Mouse (Mus musculus) ovary, postnatal 14 days (tissue): ENCODE results near the gene Kcnn3.

Experiments used
- DNase-seq: peaks from one replicate; pipeline ENCODE4 v3.0.0; 2022; ENCODE audit warnings: low spot score

The Kcnn3 gene

DNA sequence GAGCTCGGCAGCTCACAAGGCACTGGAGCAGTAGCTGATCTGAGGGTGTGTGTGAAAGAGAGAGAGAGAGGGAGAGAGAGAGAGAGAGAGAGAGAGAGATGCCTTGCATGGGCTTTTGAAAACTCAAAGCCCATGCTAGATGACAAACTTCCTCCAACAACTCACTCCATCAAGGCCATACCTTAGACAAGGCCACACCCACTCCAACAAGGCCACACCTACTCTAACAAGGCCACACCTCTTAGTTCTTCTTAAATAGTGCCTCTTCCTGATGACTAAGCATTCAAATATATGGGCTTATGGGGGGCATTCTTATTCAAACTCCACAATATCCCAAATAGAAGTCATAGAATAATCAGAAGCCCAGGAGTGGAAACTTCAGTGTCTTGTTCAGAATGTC is 49.1 kb downstream of the Kcnn3 start:
- DNase-seq = no peak

DNA sequence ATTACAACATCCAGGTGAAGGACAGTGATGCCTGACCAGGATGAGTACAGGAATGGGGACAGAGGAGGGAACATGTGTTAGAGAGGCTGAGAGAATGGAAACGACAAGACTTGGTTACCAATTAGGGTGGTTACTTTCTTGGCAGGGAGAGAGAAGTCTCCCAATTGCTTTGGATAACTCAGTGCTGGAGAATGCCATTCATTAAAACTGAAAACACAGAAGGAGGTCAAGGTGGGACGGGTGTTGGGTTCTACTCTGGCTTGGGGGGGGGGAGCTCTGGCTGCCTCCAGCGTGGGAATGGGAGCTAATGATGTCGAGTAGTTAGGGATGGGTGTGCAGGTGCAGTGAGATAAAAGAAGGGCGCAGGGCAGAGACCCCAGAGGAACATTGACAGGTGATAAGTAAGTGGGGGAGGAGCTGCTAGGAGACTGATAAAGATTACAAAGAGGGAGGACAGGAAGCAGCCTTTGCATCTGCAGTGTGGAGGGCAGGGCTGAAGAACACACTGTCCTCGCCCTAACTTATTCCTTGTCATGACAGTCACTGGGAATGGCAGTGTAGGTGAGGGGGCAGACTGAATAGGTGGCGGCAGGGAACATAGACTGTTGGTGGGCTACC is 49.9 kb downstream of the Kcnn3 start:
- DNase-seq = no peak

GRCm38 (mm10) chr3:89570362-89570761 is 50.4 kb downstream of the Kcnn3 start:
- DNase-seq = no peak

DNA sequence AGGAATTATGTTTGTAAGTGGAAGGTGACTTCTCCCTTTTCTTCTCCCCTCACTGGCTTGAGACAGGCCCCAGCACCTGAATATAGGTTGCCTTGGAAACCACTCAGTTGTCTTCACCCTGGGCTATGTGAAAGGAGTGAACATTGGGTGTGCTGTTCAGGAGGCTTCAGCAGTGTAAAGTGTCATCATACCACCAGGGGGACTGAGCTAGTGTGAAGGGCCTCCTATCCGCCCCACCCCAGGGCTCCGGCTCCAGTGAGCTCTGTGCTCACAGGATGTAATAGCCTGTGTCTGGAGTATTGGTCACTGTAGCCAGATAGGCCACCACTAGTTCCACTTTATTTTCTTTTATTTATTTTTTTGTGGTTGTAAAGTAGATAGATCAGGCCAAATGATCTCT is 54.3 kb downstream of the Kcnn3 start:
- no peak for DNase-seq

GRCm38 (mm10) chr3:89576381-89576780 is 56.4 kb downstream of the Kcnn3 start:
- DNase-seq = no peak

DNA sequence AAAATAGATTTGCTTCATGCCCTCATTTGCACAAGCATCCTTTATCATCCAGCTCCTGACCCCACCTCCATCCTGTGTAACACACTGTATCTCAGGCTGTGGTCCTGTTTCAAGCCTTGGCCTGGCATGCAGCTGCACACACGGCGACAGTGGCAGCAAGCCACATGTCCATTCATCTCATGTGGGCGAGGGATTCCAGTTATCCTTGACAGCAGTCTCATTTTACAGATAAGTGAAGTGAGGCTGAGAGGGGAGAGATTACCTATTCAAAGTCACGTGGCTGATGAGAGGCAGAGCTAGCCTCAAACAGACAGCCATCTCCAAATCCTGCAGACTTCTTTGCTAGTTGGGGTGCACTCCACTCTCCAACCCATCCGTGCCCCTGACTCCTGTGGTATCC is 57.2 kb downstream of the Kcnn3 start:
- no peak for DNase-seq

DNA sequence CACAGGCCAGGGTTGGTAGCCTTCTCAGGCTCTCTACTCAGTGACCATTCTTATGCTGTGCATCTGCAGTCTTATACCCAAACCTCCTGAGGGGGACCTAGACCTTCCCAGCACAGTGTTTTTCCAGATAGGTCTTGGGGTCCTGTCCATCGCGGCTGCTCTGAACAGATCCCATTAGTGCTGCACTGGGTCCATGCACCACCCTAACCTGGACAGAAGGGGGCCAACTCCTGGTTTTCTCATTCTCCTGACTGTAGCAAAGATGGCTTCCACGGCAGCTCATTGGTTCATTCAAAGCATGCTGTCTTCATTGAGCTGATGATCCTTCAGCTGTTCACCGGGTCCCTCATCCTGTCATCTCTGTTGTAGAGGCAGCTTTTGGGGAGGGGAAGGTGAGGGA is 58.1 kb downstream of the Kcnn3 start:
- DNase-seq = no peak

- no peak for DNase-seq
Observed at GRCm38 (mm10) chr3:89578803-89579202, 58.8 kb downstream of the Kcnn3 start.

GRCm38 (mm10) chr3:89584254-89584653 is 64.3 kb downstream of the Kcnn3 start:
- no peak for DNase-seq

- DNase-seq = no peak
Observed at GRCm38 (mm10) chr3:89588436-89588835, 68.5 kb downstream of the Kcnn3 start.

DNA sequence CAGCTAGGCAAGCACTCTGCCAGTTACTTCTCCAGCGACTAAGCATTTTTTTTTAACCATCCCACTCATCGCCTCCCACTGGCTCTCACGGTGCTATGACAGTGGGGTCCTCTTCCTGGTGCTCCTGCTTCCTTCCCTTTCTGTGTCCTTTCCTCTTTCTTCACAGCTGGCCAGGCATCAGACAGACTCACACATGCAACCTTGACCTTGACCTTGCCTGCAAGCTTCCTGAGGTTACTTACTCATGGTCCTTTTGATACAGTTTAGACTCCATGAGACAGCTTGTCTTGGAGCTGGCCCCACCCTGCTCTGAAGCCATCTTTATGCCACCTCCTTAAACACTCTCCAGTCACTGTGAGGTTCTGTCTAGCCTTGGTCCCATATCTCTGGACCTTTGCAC is 69.4 kb downstream of the Kcnn3 start:
- DNase-seq = no peak

- DNase-seq = no peak
Observed at GRCm38 (mm10) chr3:89590386-89590785, 70.4 kb downstream of the Kcnn3 start.

DNA sequence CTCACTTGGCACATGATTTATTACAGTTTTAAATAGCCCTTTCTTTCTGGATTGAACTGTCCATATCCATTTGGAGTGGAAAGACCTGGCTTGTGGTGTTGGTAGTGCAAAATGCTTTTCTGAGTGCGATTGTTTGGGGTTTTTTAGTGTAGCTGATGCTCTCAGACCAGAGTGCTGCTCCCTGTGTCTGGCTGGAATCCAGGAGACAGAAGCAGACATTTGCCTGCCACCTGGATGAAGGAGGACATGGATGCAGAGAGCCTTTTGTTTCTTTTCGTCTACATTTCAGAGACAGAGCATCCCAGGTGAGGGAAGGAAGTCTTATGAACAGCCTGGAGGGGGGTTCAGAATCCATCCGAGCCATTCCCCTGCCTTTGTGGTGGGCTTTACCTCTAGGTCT is 71.5 kb downstream of the Kcnn3 start:
- DNase-seq = no peak

- DNase-seq = no peak
Observed at GRCm38 (mm10) chr3:89592809-89593208, 72.8 kb downstream of the Kcnn3 start.

GRCm38 (mm10) chr3:89593524-89593923 is 73.6 kb downstream of the Kcnn3 start:
- DNase-seq = no peak

- no peak for DNase-seq
Observed at GRCm38 (mm10) chr3:89598361-89598760, 78.4 kb downstream of the Kcnn3 start.

DNA sequence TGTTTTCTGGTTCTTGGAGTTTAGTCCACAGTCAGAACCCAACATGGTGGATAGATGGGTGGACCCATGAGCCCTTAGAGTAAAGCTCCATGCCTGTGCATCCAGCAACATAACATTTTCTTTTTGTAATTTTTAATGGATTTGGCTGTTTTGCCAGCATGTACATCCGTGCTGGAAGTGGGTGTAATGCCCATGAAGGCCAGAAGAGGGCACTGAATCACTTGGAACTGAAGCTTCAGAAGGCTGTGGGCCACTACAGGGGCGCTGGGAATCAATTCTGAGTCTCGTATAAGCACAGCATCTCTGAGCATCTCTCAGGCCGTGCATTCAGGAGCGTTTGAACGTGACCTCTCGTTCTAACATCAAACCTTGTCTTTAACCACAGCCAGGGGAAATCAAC is 79.0 kb downstream of the Kcnn3 start:
- no peak for DNase-seq

DNA sequence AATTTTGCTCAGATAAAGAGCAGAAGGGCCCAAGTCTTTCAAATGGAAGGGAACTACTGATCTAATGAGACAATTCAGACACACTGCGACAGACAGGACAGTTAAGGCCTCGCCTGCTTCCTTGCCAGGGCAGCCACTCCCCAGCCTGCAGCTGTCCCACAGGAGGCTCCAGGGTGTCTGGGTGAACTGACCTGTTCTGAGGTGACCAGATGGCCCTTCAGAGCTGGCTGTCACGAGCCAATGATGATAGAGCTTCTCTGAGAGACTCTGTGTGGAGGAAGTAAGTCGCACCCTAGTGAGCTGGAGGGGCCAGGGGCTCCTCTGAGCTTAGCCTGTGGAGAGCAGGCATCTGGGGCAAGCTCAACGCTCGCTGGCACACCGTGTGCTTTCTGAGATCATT is 81.1 kb downstream of the Kcnn3 start:
- no peak for DNase-seq

DNA sequence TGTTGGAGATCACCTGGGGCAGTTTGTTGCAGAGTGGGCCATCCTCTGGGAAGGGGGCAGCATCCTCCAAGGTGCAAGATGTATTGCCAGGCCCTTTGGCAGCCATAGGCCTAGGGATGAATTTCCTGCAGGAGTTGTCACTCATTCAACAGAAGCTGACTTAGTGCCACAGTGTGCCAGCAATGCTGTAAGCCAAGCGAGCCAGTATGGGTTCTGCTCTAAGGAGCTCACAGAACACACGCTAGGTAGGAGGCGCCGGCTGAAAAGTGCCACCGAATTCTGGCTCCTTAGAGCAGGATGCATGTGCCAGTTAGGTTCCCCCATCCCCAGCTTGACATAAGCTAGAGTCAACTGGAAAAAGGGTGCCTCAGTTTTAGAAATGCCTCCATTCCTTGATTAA is 83.3 kb downstream of the Kcnn3 start:
- no peak for DNase-seq

- DNase-seq = no peak
Observed at GRCm38 (mm10) chr3:89605235-89605634, 85.3 kb downstream of the Kcnn3 start.

DNA sequence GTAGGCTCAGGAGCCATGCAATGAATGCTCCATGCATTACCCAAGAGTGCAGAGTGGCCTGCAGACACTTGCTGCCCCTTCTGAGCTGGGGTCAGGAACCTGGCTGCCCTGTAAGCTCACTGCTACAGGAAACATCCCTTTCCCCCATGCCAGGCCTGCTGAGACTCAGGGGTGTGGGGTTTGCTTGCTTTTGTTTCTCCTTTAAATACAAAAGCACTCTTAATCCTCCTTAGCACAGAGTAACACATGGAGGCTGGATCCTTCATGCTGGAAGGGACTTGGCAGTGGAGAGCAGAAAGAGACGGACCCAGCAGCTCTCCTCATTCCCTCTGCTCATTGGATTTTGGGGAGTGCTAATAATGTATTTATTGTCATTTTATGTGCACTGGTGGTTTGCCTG is 87.4 kb downstream of the Kcnn3 start:
- no peak for DNase-seq

GRCm38 (mm10) chr3:89612048-89612447 is 92.1 kb downstream of the Kcnn3 start:
- no peak for DNase-seq

- peak; percentile 71 for DNase-seq
Observed at GRCm38 (mm10) chr3:89613526-89614523, 93.9 kb downstream of the Kcnn3 start.
